Comparison of ENCODE assay signal across 25 mouse cellular contexts in genomic region chr4:139105453-139105852, GRCm38 (mm10). TPM values are rescaled to one million over a fixed set of nuclear protein-coding genes. Genes with fewer than 3 reads are reported as not detected.
"Had no signal": no experiment of that assay in that cellular context is flagged by ENCODE, and none has a peak within 500 bp of the region (broad histone marks: within the 10 kb centered on the region; RNA-seq: fewer than 3 reads in every experiment).

No protein-coding gene starts in this region.

- H3K4me2 ChIP-seq: liver, embryonic 15.5 days; lung, embryonic 15.5 days; midbrain, embryonic 11.5 days; midbrain, embryonic 13.5 days; midbrain, embryonic 15.5 days; neural tube, embryonic 12.5 days had no signal

- H3K9ac ChIP-seq: liver, embryonic 15.5 days; liver, postnatal 0 days; lung, embryonic 15.5 days; midbrain, embryonic 13.5 days; midbrain, embryonic 15.5 days; neural tube, embryonic 12.5 days had no signal

- H3K4me3 ChIP-seq: liver, embryonic 15.5 days; lung, embryonic 15.5 days; megakaryocyte, embryonic 14.5 days; midbrain, embryonic 13.5 days; midbrain, embryonic 15.5 days; neural tube, embryonic 12.5 days had no signal

- ATAC-seq: liver, postnatal 0 days; lung, postnatal 0 days; midbrain, embryonic 13.5 days; midbrain, embryonic 15.5 days had no signal

- H3K9me3 ChIP-seq: liver, embryonic 15.5 days; lung, embryonic 15.5 days; megakaryocyte, embryonic 14.5 days; midbrain, embryonic 13.5 days; midbrain, embryonic 15.5 days; neural tube, embryonic 12.5 days had no signal

- H3K27ac ChIP-seq: liver, embryonic 15.5 days; lung, embryonic 15.5 days; macrophage; midbrain, embryonic 13.5 days; midbrain, embryonic 15.5 days; neural tube, embryonic 12.5 days had no signal

- H3K4me1 ChIP-seq: midbrain, embryonic 15.5 days had no signal

- DNase-seq: liver, postnatal 0 days; lung, adult 2 months; lung, postnatal 14 days; lung, postnatal 36 days; right cerebral cortex, postnatal 25 days; right cerebral cortex, postnatal 4 days; spleen, adult 18-20 months; thymus, adult 18-20 months; thymus, postnatal 14 days; thymus, postnatal 36 days had no signal

- H3K27me3 ChIP-seq: liver, embryonic 15.5 days; lung, embryonic 15.5 days; megakaryocyte, embryonic 14.5 days; midbrain, embryonic 13.5 days; midbrain, embryonic 15.5 days; neural tube, embryonic 12.5 days had no signal

RNA-seq across cellular contexts. Expression of gene Nbl1, which starts 12.7 kb away (rescaled TPM):
- total RNA-seq: megakaryocyte progenitor cell, adult 5-6 weeks; monocyte, adult 5-6 weeks; neutrophil, adult 5-6 weeks had no signal

RNA-seq across cellular contexts. Expression of gene Htr6, which starts 30.1 kb away (rescaled TPM):
- total RNA-seq: megakaryocyte progenitor cell, adult 5-6 weeks; monocyte, adult 5-6 weeks; neutrophil, adult 5-6 weeks had no signal
- polyA plus RNA-seq: liver, embryonic 15.5 days; liver, postnatal 0 days; lung, embryonic 15.5 days; lung, postnatal 0 days; macrophage; midbrain, embryonic 11.5 days; neural tube, embryonic 12.5 days; stomach, embryonic 14.5 days; stomach, embryonic 16.5 days; thymus, postnatal 0 days had no signal
